Mouse (Mus musculus) limb, embryonic 12.5 days (tissue): Measurements from ENCODE around the gene Dnah5. TPM values are rescaled to one million over a fixed set of nuclear protein-coding genes. Genes with fewer than 3 reads are reported as not detected.

Experiments used
- ATAC-seq: fragments of 200-750 bp; cut with Nextera tagmentation; 2 replicates; pipeline ENCODE4 v1.8.0; 2017; ENCODE audit warnings: low read depth, moderate TSS enrichment; ENCODE audit not compliant: insufficient number of reproducible peaks, insufficient read depth, low FRiP score, low TSS enrichment
- H3K27ac ChIP-seq: fragments of 300-500 bp; sonication (generic); 2 replicates; pipeline ENCODE4 v1.5.1; 2016; ENCODE audit warnings: mild to moderate bottlenecking, moderate library complexity
- H3K27me3 ChIP-seq: fragments of 300-500 bp; sonication (generic); 2 replicates; pipeline ENCODE4 v1.6.1; 2016; ENCODE audit warnings: mild to moderate bottlenecking, moderate library complexity
- H3K36me3 ChIP-seq: fragments of 300-500 bp; sonication (generic); 2 replicates; pipeline ENCODE4 v1.6.1; 2016; ENCODE audit warnings: mild to moderate bottlenecking, moderate library complexity
- H3K4me1 ChIP-seq: fragments of 300-500 bp; sonication (generic); replicated peaks from 2 replicates; pipeline ENCODE4 v1.6.1; 2016
- H3K4me2 ChIP-seq: fragments of 300-500 bp; sonication (generic); 2 replicates; pipeline ENCODE4 v1.6.1; 2016; ENCODE audit warnings: mild to moderate bottlenecking, moderate library complexity
- H3K4me3 ChIP-seq: fragments of 300-500 bp; sonication (generic); replicated peaks from 2 replicates; pipeline ENCODE4 v1.5.1; 2016; ENCODE audit warnings: mild to moderate bottlenecking
- H3K9ac ChIP-seq: fragments of 300-500 bp; sonication (generic); replicated peaks from 2 replicates; pipeline ENCODE4 v1.6.1; 2016; ENCODE audit warnings: mild to moderate bottlenecking, moderate library complexity
- H3K9me3 ChIP-seq: fragments of 300-500 bp; sonication (generic); 2 replicates; pipeline ENCODE4 v1.6.1; 2016; ENCODE audit warnings: mild to moderate bottlenecking, moderate library complexity
- WGBS: fragments of 180-500 bp; shearing (Covaris S2); methylation state at CpG from one replicate; pipeline ENCODE4 v1.1.7; 2016; 5-methylcytosine and 5-hydroxymethylcytosine counted together
- polyA plus RNA-seq: library from polyadenylated mRNA; unstranded; fragments of >200 nt; fragmentation: Nextera tagmentation; extraction: Ambion mirVana; gene quantifications from 2 replicates; pipeline ENCODE4 v1.2.1, GENCODE M21; 2016

The Dnah5 gene
- polyA plus RNA-seq, 1 experiment from 2014 or later: not detected

GRCm38 (mm10) chr15:28473749-28474390 is 270.3 kb downstream of the Dnah5 start:
- H3K27me3 ChIP-seq: no peaks in the 10 kb centered on the region
- no peak overlapping the region for H3K27ac ChIP-seq
- no peak overlapping the region for H3K4me2 ChIP-seq
- no peak overlapping the region for H3K4me3 ChIP-seq
- no peak for ATAC-seq
- H3K9me3 ChIP-seq: no peaks in the 10 kb centered on the region
- no peaks in the 10 kb centered on the region for H3K4me1 ChIP-seq
- no peak overlapping the region for H3K9ac ChIP-seq
- 69% methylated on average over 6 of the region's 6 CpGs for WGBS
- H3K36me3 ChIP-seq: no peaks in the 10 kb centered on the region

DNA sequence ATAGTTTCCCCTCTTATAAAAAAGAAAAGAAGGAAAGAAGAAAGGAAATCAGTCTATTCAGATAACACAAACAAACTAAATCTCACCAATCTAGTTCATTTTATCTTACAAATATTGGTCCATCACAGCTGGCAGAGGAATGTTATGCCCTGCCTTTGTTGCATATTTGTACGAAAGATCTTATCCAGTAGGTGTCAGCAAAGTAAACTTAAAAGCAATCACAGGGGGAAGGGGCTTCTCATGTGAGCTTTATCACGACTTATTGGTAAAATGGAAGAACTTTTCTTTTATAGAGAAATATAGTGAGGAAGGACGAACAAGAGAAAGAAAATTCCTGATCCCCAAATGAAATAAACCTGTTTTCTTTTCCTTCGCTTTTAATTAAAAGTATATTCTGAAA is 299.3 kb downstream of the Dnah5 start:
- Histone ChIP-seq H3K4me3 (no peak overlapping the region), H3K36me3 (no peaks in the 10 kb centered on the region), H3K4me1 (no peaks in the 10 kb centered on the region), H3K27me3 (no peaks in the 10 kb centered on the region), H3K4me2 (no peak overlapping the region), H3K9me3 (no peaks in the 10 kb centered on the region), H3K9ac (no peak overlapping the region), H3K27ac (no peak overlapping the region)
- ATAC-seq: no peak
- WGBS: 69% methylated on average over 4 of the region's 4 CpGs

DNA sequence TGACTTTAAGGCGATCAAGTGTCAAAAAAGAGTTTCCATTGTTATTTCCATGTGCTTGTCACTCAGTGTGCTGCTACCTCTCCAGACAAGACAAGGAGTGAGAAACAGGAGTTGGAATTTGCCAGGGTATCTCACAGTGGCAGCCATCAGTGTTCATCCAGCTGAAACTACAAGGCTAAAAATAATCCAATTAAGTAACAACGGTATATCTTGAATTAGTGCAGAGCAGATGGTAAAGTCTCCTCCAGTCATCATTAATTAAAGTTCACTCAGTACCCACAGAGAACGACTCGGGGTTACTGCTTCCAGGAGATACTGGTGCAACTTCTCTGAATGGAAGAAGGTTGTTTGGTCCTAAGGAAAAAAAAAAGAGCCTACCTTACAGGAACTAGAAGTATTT is 311.6 kb downstream of the Dnah5 start:
- ATAC-seq: no peak
- 71% methylated on average over 4 of the region's 4 CpGs for WGBS
- H3K36me3 ChIP-seq: no peaks in the 10 kb centered on the region

More for the DNA sequence above, 311.6 kb downstream of the Dnah5 start:
- Histone ChIP-seq H3K27ac (no peak overlapping the region), H3K4me3 (no peak overlapping the region), H3K27me3 (no peaks in the 10 kb centered on the region), H3K4me1 (no peaks in the 10 kb centered on the region), H3K9me3 (no peaks in the 10 kb centered on the region), H3K9ac (no peak overlapping the region), H3K4me2 (no peak overlapping the region)

Other genes with a start within 250 kb of the Dnah5 start
- gene Trio, start 177.9 kb upstream of the Dnah5 start, polyA plus RNA-seq: 73.6 and 82.3 TPM in 2 replicates